22 mouse cellular contexts compared by ENCODE assay signal in genomic region chr13:43716514-43717036, GRCm38 (mm10).
A peak's percentile ranks its signal among the peaks of the same experiment; 100 is the strongest.
DNase-seq lines count a peak whose midpoint lies in the region; ATAC-seq and TF ChIP-seq lines count a peak whose summit lies in the region.
"Had no signal": no experiment of that assay in that cellular context is flagged by ENCODE, and none has a peak within 500 bp of the region (broad histone marks: within the 10 kb centered on the region; RNA-seq: fewer than 3 reads in every experiment).

No protein-coding gene starts in this region.

- DNase-seq in forebrain, postnatal 0 days, result no peak
- no peak for DNase-seq in lung, postnatal 0 days (ENCODE audit: low spot score)
- no peak for DNase-seq in testis, postnatal 10 days (ENCODE audit: low spot score)
- DNase-seq in testis, postnatal 14 days (ENCODE audit: low spot score), result peak; percentile 12
- DNase-seq in layer of hippocampus, postnatal 36 days, result no peak
- DNase-seq: adrenal gland, postnatal 14 days; cerebellum, adult 11-12 months; cerebellum, postnatal 10 days; liver had no signal

- ATAC-seq in forebrain, postnatal 0 days, result 0 out of 2 replicates have a peak, but pooled peaks have one; percentile 37
- no peak for ATAC-seq in forebrain, embryonic 15.5 days (replicated peaks)
- peak; percentile 28; the same call in 1 of the 2 replicates for ATAC-seq in lung, embryonic 16.5 days (ENCODE audit: low read depth)
- no peak for ATAC-seq in lung, postnatal 0 days
- ATAC-seq: CD4-positive, CD25-positive, alpha-beta regulatory T cell, adult 4 months; intestine, postnatal 0 days had no signal

- TF ChIP-seq CTCF in forebrain, postnatal 0 days (IDR thresholded peaks at IDR 0.05; ENCODE audit: low read depth), result no peak
- TF ChIP-seq CTCF in lung, postnatal 0 days (IDR thresholded peaks at IDR 0.05), result no peak
- no peak for TF ChIP-seq CTCF in testis, adult 2 months (IDR thresholded peaks at IDR 0.05; ENCODE audit: control insufficient read depth, insufficient read depth, insufficient replicate concordance, low read depth, low read length)

- TF ChIP-seq POLR2A in testis, adult 2 months (IDR thresholded peaks at IDR 0.05; ENCODE audit: control insufficient read depth, low read depth, low read length), result no peak

- no peaks in the 10 kb centered on the region for H3K36me3 ChIP-seq in forebrain, postnatal 0 days (ENCODE audit: insufficient read depth)
- no peaks in the 10 kb centered on the region for H3K36me3 ChIP-seq in forebrain, embryonic 15.5 days
- H3K36me3 ChIP-seq in lung, embryonic 16.5 days (ENCODE audit: control insufficient read depth, insufficient read depth, low read length), result no peaks in the 10 kb centered on the region
- H3K36me3 ChIP-seq in lung, postnatal 0 days (ENCODE audit: insufficient read depth, low read length), result no peaks in the 10 kb centered on the region
- no peaks in the 10 kb centered on the region for H3K36me3 ChIP-seq in testis, adult 2 months (ENCODE audit: control insufficient read depth, insufficient read depth, low read length)
- H3K36me3 ChIP-seq: embryonic facial prominence, embryonic 12.5 days; G1E; heart, embryonic 10.5 days; limb, embryonic 10.5 days; liver, embryonic 15.5 days; lung, embryonic 15.5 days; midbrain, embryonic 12.5 days; stomach, embryonic 15.5 days had no signal

- no peak overlapping the region for H3K4me3 ChIP-seq in forebrain, postnatal 0 days (ENCODE audit: low read depth, low read length)
- no peak overlapping the region for H3K4me3 ChIP-seq in forebrain, embryonic 15.5 days
- H3K4me3 ChIP-seq in lung, embryonic 16.5 days (ENCODE audit: low read length), result no peak overlapping the region
- H3K4me3 ChIP-seq in lung, postnatal 0 days (ENCODE audit: low read depth, low read length), result no peak overlapping the region
- peak overlapping the region; percentile 12; the same call in 1 of the 2 replicates for H3K4me3 ChIP-seq in testis, adult 2 months (ENCODE audit: control insufficient read depth, low read depth, low read length)
- H3K4me3 ChIP-seq: embryonic facial prominence, embryonic 12.5 days; heart, embryonic 10.5 days; limb, embryonic 10.5 days; liver, embryonic 15.5 days; lung, embryonic 15.5 days; midbrain, embryonic 12.5 days; stomach, embryonic 15.5 days had no signal

- TF ChIP-seq EP300 in lung, postnatal 0 days (IDR thresholded peaks at IDR 0.05), result no peak

- H3K4me2 ChIP-seq in forebrain, postnatal 0 days (ENCODE audit: low read depth), result no peak overlapping the region
- H3K4me2 ChIP-seq in forebrain, embryonic 15.5 days (replicated peaks), result no peak overlapping the region
- no peak overlapping the region; the same call in 1 of the 2 replicates for H3K4me2 ChIP-seq in lung, embryonic 16.5 days (ENCODE audit: low read depth, low read length)
- H3K4me2 ChIP-seq in lung, postnatal 0 days (replicated peaks; ENCODE audit: low read depth, low read length), result no peak overlapping the region
- H3K4me2 ChIP-seq: embryonic facial prominence, embryonic 12.5 days; liver, embryonic 15.5 days; lung, embryonic 15.5 days; midbrain, embryonic 12.5 days; stomach, embryonic 15.5 days had no signal

- H3K27me3 ChIP-seq in forebrain, postnatal 0 days (ENCODE audit: insufficient read depth, low read length), result no peaks in the 10 kb centered on the region
- no peaks in the 10 kb centered on the region for H3K27me3 ChIP-seq in forebrain, embryonic 15.5 days
- no peaks in the 10 kb centered on the region for H3K27me3 ChIP-seq in lung, embryonic 16.5 days (ENCODE audit: control insufficient read depth, insufficient read depth, low read depth, low read length)
- H3K27me3 ChIP-seq in lung, postnatal 0 days (replicated peaks; ENCODE audit: insufficient read depth, low read length), result no peaks in the 10 kb centered on the region
- H3K27me3 ChIP-seq in testis, adult 2 months (ENCODE audit: control insufficient read depth, insufficient read depth, low read length), result no peaks in the 10 kb centered on the region
- H3K27me3 ChIP-seq: embryonic facial prominence, embryonic 12.5 days; lung, embryonic 15.5 days; stomach, embryonic 15.5 days had no signal

- H3K9me3 ChIP-seq in forebrain, postnatal 0 days (ENCODE audit: low read length), result no peaks in the 10 kb centered on the region
- H3K9me3 ChIP-seq in forebrain, embryonic 15.5 days, result no peaks in the 10 kb centered on the region
- H3K9me3 ChIP-seq in lung, embryonic 16.5 days (ENCODE audit: control insufficient read depth, low read length), result no peaks in the 10 kb centered on the region
- no peaks in the 10 kb centered on the region for H3K9me3 ChIP-seq in lung, postnatal 0 days (ENCODE audit: low read length)
- H3K9me3 ChIP-seq: embryonic facial prominence, embryonic 12.5 days; G1E; heart, embryonic 10.5 days; limb, embryonic 10.5 days; liver, embryonic 15.5 days; lung, embryonic 15.5 days; midbrain, embryonic 12.5 days; stomach, embryonic 15.5 days had no signal

- no peak overlapping the region for H3K27ac ChIP-seq in forebrain, postnatal 0 days (ENCODE audit: low read depth, low read length)
- no peak overlapping the region for H3K27ac ChIP-seq in forebrain, embryonic 15.5 days (replicated peaks)
- no peak overlapping the region for H3K27ac ChIP-seq in lung, embryonic 16.5 days (ENCODE audit: low read length)
- H3K27ac ChIP-seq in lung, postnatal 0 days (ENCODE audit: low read length), result no peak overlapping the region
- H3K27ac ChIP-seq in testis, adult 2 months (ENCODE audit: control insufficient read depth, insufficient read depth, low read depth, low read length), result no peak overlapping the region
- H3K27ac ChIP-seq: embryonic facial prominence, embryonic 12.5 days; heart, embryonic 10.5 days; limb, embryonic 10.5 days; liver, embryonic 15.5 days; lung, embryonic 15.5 days; midbrain, embryonic 12.5 days; stomach, embryonic 15.5 days had no signal

- no peak overlapping the region for H3K9ac ChIP-seq in forebrain, postnatal 0 days
- no peak overlapping the region for H3K9ac ChIP-seq in forebrain, embryonic 15.5 days (replicated peaks)
- H3K9ac ChIP-seq in lung, embryonic 16.5 days (ENCODE audit: low read length), result no peak overlapping the region
- no peak overlapping the region for H3K9ac ChIP-seq in lung, postnatal 0 days (replicated peaks; ENCODE audit: low read depth)
- H3K9ac ChIP-seq: embryonic facial prominence, embryonic 12.5 days; liver, embryonic 15.5 days; lung, embryonic 15.5 days; midbrain, embryonic 12.5 days; stomach, embryonic 15.5 days had no signal

- no peaks in the 10 kb centered on the region for H3K4me1 ChIP-seq in forebrain, postnatal 0 days (ENCODE audit: insufficient read depth)
- no peaks in the 10 kb centered on the region for H3K4me1 ChIP-seq in forebrain, embryonic 15.5 days
- H3K4me1 ChIP-seq in lung, embryonic 16.5 days (replicated peaks; ENCODE audit: control insufficient read depth, insufficient read depth, low read length), result 0 out of 2 replicates have a peak, but pooled peaks cover 2% of the 10 kb centered on the region
- no peaks in the 10 kb centered on the region for H3K4me1 ChIP-seq in lung, postnatal 0 days (ENCODE audit: insufficient read depth, low read depth, low read length)
- peaks cover 4% of the 10 kb centered on the region for H3K4me1 ChIP-seq in testis, adult 2 months (ENCODE audit: control insufficient read depth, insufficient read depth, low read length)
- H3K4me1 ChIP-seq: embryonic facial prominence, embryonic 12.5 days; limb, embryonic 10.5 days; liver, embryonic 15.5 days; lung, embryonic 15.5 days; stomach, embryonic 15.5 days had no signal

- 23% methylated on average over 6 of the region's 6 CpGs for WGBS in forebrain, postnatal 0 days
- WGBS in forebrain, embryonic 15.5 days, result 26% methylated on average over 6 of the region's 6 CpGs
- 36% methylated on average over 6 of the region's 6 CpGs for WGBS in lung, embryonic 16.5 days
- WGBS in lung, postnatal 0 days, result 43% methylated on average over 6 of the region's 6 CpGs

Comparison
In these comparisons a context has a peak if more than half of its experiments do, and no peak if none do; other contexts are left out.
1. ATAC-seq: peak in forebrain, postnatal 0 days (single experiment) and lung, embryonic 16.5 days (single experiment); none in forebrain, embryonic 15.5 days (single experiment) and lung, postnatal 0 days (single experiment).